In genomic region chr6:25020005-25020772, GRCm38 (mm10) we compare ENCODE assay signal across 7 mouse cellular contexts.
DNase-seq lines count a peak whose midpoint lies in the region; ATAC-seq and TF ChIP-seq lines count a peak whose summit lies in the region.

No protein-coding gene starts in this region.

- no peaks in the 10 kb centered on the region for H3K4me1 ChIP-seq in lung, embryonic 14.5 days (ENCODE audit: insufficient read depth)
- no peaks in the 10 kb centered on the region for H3K4me1 ChIP-seq in lung, adult 2 months (ENCODE audit: control insufficient read depth, insufficient read depth, low read length)
- no peaks in the 10 kb centered on the region for H3K4me1 ChIP-seq in forebrain, embryonic 16.5 days (replicated peaks; ENCODE audit: control insufficient read depth, insufficient read depth, low read length)

- TF ChIP-seq CTCF in lung, embryonic 14.5 days (IDR thresholded peaks at IDR 0.05; ENCODE audit: low read depth): peak; percentile 59
- no peak for TF ChIP-seq CTCF in lung, adult 2 months (IDR thresholded peaks at IDR 0.05; ENCODE audit: insufficient read depth, low read length)

- no peaks in the 10 kb centered on the region for H3K27me3 ChIP-seq in lung, embryonic 14.5 days (ENCODE audit: insufficient read depth, low read length)
- no peaks in the 10 kb centered on the region for H3K27me3 ChIP-seq in forebrain, embryonic 16.5 days (replicated peaks; ENCODE audit: control insufficient read depth, insufficient read depth, low read length)

- no peaks in the 10 kb centered on the region for H3K9me3 ChIP-seq in lung, embryonic 14.5 days (ENCODE audit: low read depth, low read length)
- H3K9me3 ChIP-seq in forebrain, embryonic 16.5 days (ENCODE audit: control insufficient read depth, low read length): no peaks in the 10 kb centered on the region

- ATAC-seq in lung, embryonic 14.5 days (ENCODE audit: insufficient read depth): no peak
- peak; percentile 82 for ATAC-seq in forebrain, embryonic 16.5 days

- peak; percentile 84 for DNase-seq in lung, embryonic 14.5 days
- DNase-seq in lung, adult 2 months: no peak
- DNase-seq in c-Kit-positive CD71-positive TER-119-positive erythroid progenitor cells, embryonic 14.5 days (ENCODE audit: low spot score): peak; percentile 1
- DNase-seq in left cerebral cortex, postnatal 14 days (ENCODE audit: low spot score in 2 of 2): peak; percentile 39 to 58
- peak; percentile 39 to 46 for DNase-seq in right cerebral cortex, postnatal 10 days (ENCODE audit: low spot score in 2 of 2)
- DNase-seq in natural killer cell, adult 2 months (ENCODE audit: low spot score in 2 of 2): no peak

- intact Hi-C loops in left cerebral cortex, postnatal 14 days (cut with DNase I): loop anchor here (2.0 kb wide), 1 partner anchor 689 kb away; no protein-coding TSS in a partner anchor

- no peak for TF ChIP-seq POLR2A in lung, adult 2 months (IDR thresholded peaks at IDR 0.05; ENCODE audit: borderline replicate concordance, extremely low read depth, low read depth, low read length)

- no peak overlapping the region for H3K4me3 ChIP-seq in lung, embryonic 14.5 days (ENCODE audit: low read depth, low read length)
- H3K4me3 ChIP-seq in lung, adult 2 months (replicated peaks; ENCODE audit: extremely low read depth, low read depth, low read length): no peak overlapping the region
- no peak overlapping the region for H3K4me3 ChIP-seq in forebrain, embryonic 16.5 days (replicated peaks; ENCODE audit: low read length)

- H3K36me3 ChIP-seq in lung, embryonic 14.5 days (ENCODE audit: insufficient read depth): no peaks in the 10 kb centered on the region
- no peaks in the 10 kb centered on the region for H3K36me3 ChIP-seq in forebrain, embryonic 16.5 days (ENCODE audit: control insufficient read depth, insufficient read depth)

- WGBS in lung, embryonic 14.5 days: 11% methylated on average over 2 of the region's 2 CpGs
- 8% methylated on average over 2 of the region's 2 CpGs for WGBS in lung, adult 2 months
- WGBS in forebrain, embryonic 16.5 days: 10% methylated on average over 2 of the region's 2 CpGs

- no peak overlapping the region for H3K9ac ChIP-seq in lung, embryonic 14.5 days
- H3K9ac ChIP-seq in forebrain, embryonic 16.5 days (replicated peaks; ENCODE audit: low read depth, low read length): no peak overlapping the region

- H3K27ac ChIP-seq in lung, embryonic 14.5 days (ENCODE audit: low read depth): no peak overlapping the region
- H3K27ac ChIP-seq in forebrain, embryonic 16.5 days (ENCODE audit: low read length): no peak overlapping the region

- no peak overlapping the region for H3K4me2 ChIP-seq in lung, embryonic 14.5 days
- no peak overlapping the region for H3K4me2 ChIP-seq in forebrain, embryonic 16.5 days (ENCODE audit: low read length)

Comparison
In these comparisons a context has a peak if more than half of its experiments do, and no peak if none do; other contexts are left out.
1. DNase-seq: peak in lung, embryonic 14.5 days (single experiment), c-Kit-positive CD71-positive TER-119-positive erythroid progenitor cells, embryonic 14.5 days (single experiment), left cerebral cortex, postnatal 14 days (2 of 2) and right cerebral cortex, postnatal 10 days (2 of 2); none in lung, adult 2 months (single experiment) and natural killer cell, adult 2 months (0 of 2).